Mouse (Mus musculus): Measurements from ENCODE around the gene Gm3187. TPM values are rescaled to one million over a fixed set of nuclear protein-coding genes. Genes with fewer than 3 reads are reported as not detected.
"Not testable (repeated sequence)": the region's sequence is repeated elsewhere in the genome, so short reads cannot be mapped to it uniquely, and the experiment has no call there.

The Gm3187 gene
- not detected in 2 replicates for polyA plus RNA-seq (2014; fragmentation: Nextera tagmentation; extraction: Ambion mirVana)

DNA sequence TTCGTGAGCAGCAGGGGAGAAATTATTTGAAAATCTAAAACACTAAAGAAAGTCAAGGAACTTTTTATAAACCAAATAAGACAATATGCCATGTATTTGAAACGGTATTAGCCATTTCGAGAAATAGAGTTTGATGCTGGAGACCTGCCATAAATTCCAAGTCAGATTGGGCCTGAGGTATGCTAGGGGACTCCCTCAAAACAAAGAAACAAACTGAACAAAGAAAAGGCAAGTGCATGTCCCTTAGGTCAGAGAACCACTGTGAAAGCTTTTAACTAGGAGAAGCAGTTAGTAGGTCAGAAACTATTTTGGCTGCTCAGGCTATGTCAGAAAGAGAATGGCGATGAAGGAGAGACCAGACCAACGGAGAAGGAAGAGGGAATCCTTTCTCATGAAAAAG is at the start of gene Gm3187:
Gm3187 (plus strand) TSS at position 301 of the 400 bp plus-strand sequence.
- H3K27me3 ChIP-seq (ENCODE audit: control insufficient read depth, insufficient read depth, low read length); ATAC-seq (ENCODE audit: low FRiP score, low TSS enrichment); H3K4me1 ChIP-seq (ENCODE audit: control insufficient read depth, insufficient read depth, low read length); H3K9ac ChIP-seq (replicated peaks; ENCODE audit: low read length); DNase-seq; H3K9me3 ChIP-seq (ENCODE audit: control insufficient read depth, low read length); H3K4me3 ChIP-seq (replicated peaks; ENCODE audit: low read depth, low read length); H3K36me3 ChIP-seq (ENCODE audit: control insufficient read depth, insufficient read depth, low read length); H3K4me2 ChIP-seq (ENCODE audit: low read length); H3K27ac ChIP-seq (replicated peaks; ENCODE audit: low read depth, low read length): not testable (repeated sequence)
- WGBS, result 92% methylated on average over 4 of the region's 5 CpGs

DNA sequence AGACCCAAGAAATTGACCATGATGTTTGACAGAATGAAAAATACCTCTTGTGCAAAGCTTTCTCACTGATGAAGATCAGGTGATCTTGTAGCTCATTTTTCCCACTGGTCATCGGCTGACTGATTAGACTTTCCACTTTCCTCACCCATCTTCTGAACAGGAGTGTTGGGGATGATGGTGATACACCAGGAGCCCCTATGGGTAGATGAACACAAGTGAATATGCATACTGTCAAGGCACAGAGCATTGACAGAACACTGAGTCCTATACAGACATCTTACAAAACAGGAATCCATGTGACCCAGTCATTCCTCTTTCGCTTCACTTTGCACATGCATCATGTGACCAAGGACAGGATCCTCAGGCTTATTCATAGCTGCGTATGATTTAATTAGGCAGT is 28.6 kb upstream of the Gm3187 start, which contains the start of gene Gm3194:
Gm3194 (minus strand) TSS at position 101 of the 400 bp plus-strand sequence.
- ATAC-seq (ENCODE audit: low FRiP score, low TSS enrichment); H3K27ac ChIP-seq (replicated peaks; ENCODE audit: low read depth, low read length); H3K9ac ChIP-seq (replicated peaks; ENCODE audit: low read length); H3K4me2 ChIP-seq (ENCODE audit: low read length); H3K4me3 ChIP-seq (replicated peaks; ENCODE audit: low read depth, low read length); H3K4me1 ChIP-seq (ENCODE audit: control insufficient read depth, insufficient read depth, low read length); H3K27me3 ChIP-seq (ENCODE audit: control insufficient read depth, insufficient read depth, low read length); DNase-seq; H3K36me3 ChIP-seq (ENCODE audit: control insufficient read depth, insufficient read depth, low read length); H3K9me3 ChIP-seq (ENCODE audit: control insufficient read depth, low read length): not testable (repeated sequence)
- no CpG with 5 or more reads among the region's 3 CpGs for WGBS

DNA sequence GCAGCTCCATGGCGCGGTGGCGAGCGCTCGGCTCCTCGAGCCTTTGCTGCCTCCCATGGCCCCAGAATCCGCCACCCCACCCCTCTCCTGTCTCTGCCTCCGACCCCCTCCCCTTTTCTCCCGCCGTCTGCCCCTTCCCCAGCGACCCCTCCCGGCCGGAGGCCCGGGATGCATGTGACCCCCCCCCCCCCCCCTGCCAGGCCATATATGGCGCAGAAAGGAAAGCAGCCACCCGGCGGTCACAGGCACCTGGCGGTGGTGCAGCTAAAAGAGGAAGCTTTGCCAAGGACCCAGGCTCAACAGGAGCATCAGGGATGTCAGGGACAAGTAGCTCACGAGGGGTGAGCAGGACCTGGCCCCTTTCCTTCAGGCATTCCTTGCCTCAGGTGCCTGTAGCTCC is 23.5 kb upstream of the Gm3187 start:
- not testable (repeated sequence) for H3K36me3 ChIP-seq (ENCODE audit: control insufficient read depth, insufficient read depth, low read length); H3K9ac ChIP-seq (replicated peaks; ENCODE audit: low read length); H3K4me3 ChIP-seq (replicated peaks; ENCODE audit: low read depth, low read length); ATAC-seq (ENCODE audit: low FRiP score, low TSS enrichment); H3K27ac ChIP-seq (replicated peaks; ENCODE audit: low read depth, low read length); H3K27me3 ChIP-seq (ENCODE audit: control insufficient read depth, insufficient read depth, low read length); H3K9me3 ChIP-seq (ENCODE audit: control insufficient read depth, low read length); H3K4me1 ChIP-seq (ENCODE audit: control insufficient read depth, insufficient read depth, low read length); DNase-seq; H3K4me2 ChIP-seq (ENCODE audit: low read length)
- WGBS, result no CpG with 5 or more reads among the region's 19 CpGs

DNA sequence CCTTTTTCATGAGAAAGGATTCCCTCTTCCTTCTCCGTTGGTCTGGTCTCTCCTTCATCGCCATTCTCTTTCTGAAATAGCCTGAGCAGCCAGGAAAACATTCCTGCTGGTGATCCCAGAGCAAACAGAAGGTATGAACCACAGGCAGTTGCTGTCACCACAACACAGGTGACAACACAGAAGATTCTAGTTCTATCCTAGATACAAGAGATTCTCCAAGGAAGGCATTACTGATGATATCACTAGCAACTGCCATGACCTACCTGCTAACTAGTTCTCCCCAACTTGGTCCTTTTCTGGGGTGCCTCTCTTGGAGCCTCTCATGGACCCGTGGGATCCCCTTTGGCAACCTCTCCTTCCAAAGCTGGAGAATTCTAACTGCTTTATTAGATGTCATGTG is 6.3 kb upstream of the Gm3187 start, which contains the start of gene Gm8246:
Gm8246 (minus strand) TSS at position 101 of the 400 bp plus-strand sequence.
- H3K27me3 ChIP-seq (ENCODE audit: control insufficient read depth, insufficient read depth, low read length); H3K9me3 ChIP-seq (ENCODE audit: control insufficient read depth, low read length); H3K4me1 ChIP-seq (ENCODE audit: control insufficient read depth, insufficient read depth, low read length); ATAC-seq (ENCODE audit: low FRiP score, low TSS enrichment); H3K36me3 ChIP-seq (ENCODE audit: control insufficient read depth, insufficient read depth, low read length); DNase-seq; H3K27ac ChIP-seq (replicated peaks; ENCODE audit: low read depth, low read length); H3K4me3 ChIP-seq (replicated peaks; ENCODE audit: low read depth, low read length); H3K9ac ChIP-seq (replicated peaks; ENCODE audit: low read length); H3K4me2 ChIP-seq (ENCODE audit: low read length): not testable (repeated sequence)
- WGBS, result no CpG with 5 or more reads among the region's 3 CpGs

DNA sequence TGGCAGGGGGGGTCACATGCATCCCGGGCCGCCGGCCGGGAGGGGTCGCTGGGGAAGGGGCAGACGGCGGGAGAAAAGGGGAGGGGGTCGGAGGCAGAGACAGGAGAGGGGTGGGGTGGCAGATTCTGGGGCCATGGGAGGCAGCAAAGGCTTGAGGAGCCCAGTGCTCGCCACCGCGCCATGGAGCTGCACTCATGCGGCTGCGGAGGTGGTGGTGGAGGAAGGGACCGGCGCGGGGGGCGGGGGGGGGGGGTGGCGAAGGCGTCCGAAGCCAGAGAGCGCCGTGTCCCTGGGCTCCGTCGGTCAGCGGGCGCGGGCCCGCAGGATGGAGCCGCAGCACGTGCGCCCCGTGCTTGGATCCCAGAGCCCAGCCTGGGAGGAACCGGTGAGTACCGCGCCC is 17.4 kb downstream of the Gm3187 start, which contains the start of gene Gm3488:
Gm3488 (plus strand) TSS at position 301 of the 400 bp plus-strand sequence.
- not testable (repeated sequence) for H3K4me2 ChIP-seq (ENCODE audit: low read length); H3K27me3 ChIP-seq (ENCODE audit: control insufficient read depth, insufficient read depth, low read length); ATAC-seq (ENCODE audit: low FRiP score, low TSS enrichment); H3K4me3 ChIP-seq (replicated peaks; ENCODE audit: low read depth, low read length); DNase-seq; H3K9ac ChIP-seq (replicated peaks; ENCODE audit: low read length); H3K36me3 ChIP-seq (ENCODE audit: control insufficient read depth, insufficient read depth, low read length); H3K4me1 ChIP-seq (ENCODE audit: control insufficient read depth, insufficient read depth, low read length); H3K27ac ChIP-seq (replicated peaks; ENCODE audit: low read depth, low read length); H3K9me3 ChIP-seq (ENCODE audit: control insufficient read depth, low read length)
- WGBS, result no CpG with 5 or more reads among the region's 35 CpGs

DNA sequence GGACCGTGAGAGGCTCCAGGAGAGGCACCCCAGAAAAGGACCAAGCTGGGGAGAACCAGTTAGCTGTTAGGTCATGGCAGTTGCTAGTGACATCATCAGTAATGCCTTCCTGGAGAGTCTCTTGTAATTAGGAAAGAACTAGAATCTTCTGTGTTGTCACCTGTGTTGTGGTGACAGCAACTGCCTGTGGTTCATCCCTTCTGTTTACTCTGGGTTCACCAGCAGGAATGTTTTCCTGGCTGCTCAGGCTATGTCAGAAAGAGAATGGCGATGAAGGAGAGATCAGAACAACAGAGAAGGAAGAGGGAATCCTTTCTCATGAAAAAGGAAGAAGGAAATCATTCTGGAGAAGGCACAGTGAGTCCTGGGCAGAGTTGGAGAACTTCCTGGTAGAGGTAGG is 54.2 kb downstream of the Gm3187 start, which contains the start of gene Gm3532:
Gm3532 (plus strand) TSS at position 301 of the 400 bp plus-strand sequence.
- H3K4me1 ChIP-seq (ENCODE audit: control insufficient read depth, insufficient read depth, low read length); H3K9me3 ChIP-seq (ENCODE audit: control insufficient read depth, low read length); H3K27me3 ChIP-seq (ENCODE audit: control insufficient read depth, insufficient read depth, low read length); H3K4me3 ChIP-seq (replicated peaks; ENCODE audit: low read depth, low read length); H3K36me3 ChIP-seq (ENCODE audit: control insufficient read depth, insufficient read depth, low read length); ATAC-seq (ENCODE audit: low FRiP score, low TSS enrichment); DNase-seq; H3K9ac ChIP-seq (replicated peaks; ENCODE audit: low read length); H3K4me2 ChIP-seq (ENCODE audit: low read length); H3K27ac ChIP-seq (replicated peaks; ENCODE audit: low read depth, low read length): not testable (repeated sequence)
- WGBS, result no CpG with 5 or more reads among the region's 2 CpGs

Other genes with a start within 250 kb of the Gm3187 start
- gene Gm3526, start 223.6 kb upstream of the Gm3187 start, polyA plus RNA-seq (2014; fragmentation: Nextera tagmentation; extraction: Ambion mirVana), result 0.26 TPM in 1 of 2 replicates, not detected in the other
- not detected in 2 replicates for gene Gm3542, start 149.3 kb upstream of the Gm3187 start, polyA plus RNA-seq (2014; fragmentation: Nextera tagmentation; extraction: Ambion mirVana)
- 0.70 and 2.9 TPM in 2 replicates for gene Gm3500, start 95.2 kb upstream of the Gm3187 start, polyA plus RNA-seq (2014; fragmentation: Nextera tagmentation; extraction: Ambion mirVana)
- gene Gm3194, start 28.7 kb upstream of the Gm3187 start, polyA plus RNA-seq (2014; fragmentation: Nextera tagmentation; extraction: Ambion mirVana), result 1.2 and 3.7 TPM in 2 replicates
- gene Gm8246, start 6.4 kb upstream of the Gm3187 start, polyA plus RNA-seq (2014; fragmentation: Nextera tagmentation; extraction: Ambion mirVana), result not detected in 2 replicates
- gene Gm3488, start 17.5 kb downstream of the Gm3187 start, polyA plus RNA-seq (2014; fragmentation: Nextera tagmentation; extraction: Ambion mirVana), result 15.3 and 21.8 TPM in 2 replicates
- gene Gm3532, start 54.3 kb downstream of the Gm3187 start, polyA plus RNA-seq (2014; fragmentation: Nextera tagmentation; extraction: Ambion mirVana), result not detected in 2 replicates
- gene Gm8265, start 148.8 kb downstream of the Gm3187 start, polyA plus RNA-seq (2014; fragmentation: Nextera tagmentation; extraction: Ambion mirVana), result not detected in 2 replicates
- gene Gm9603, start 203.2 kb downstream of the Gm3187 start, polyA plus RNA-seq (2014; fragmentation: Nextera tagmentation; extraction: Ambion mirVana), result not detected in 2 replicates

Data from midbrain, embryonic 14.5 days (tissue).